Mouse (Mus musculus): ENCODE data around the gene Tmem171.

Tmem171 gene

GRCm38 (mm10) chr13:98638507-98639166 lies 56.0 kb downstream of the Tmem171 start:
- no peak for DNase-seq

- no peak for DNase-seq
Observed at GRCm38 (mm10) chr13:98637145-98637544, 57.5 kb downstream of the Tmem171 start, which contains the start of gene Tmem174. Gene Tmem174, minus strand, starts transcription at chr13:98637410.

GRCm38 (mm10) chr13:98636571-98636970 lies 58.1 kb downstream of the Tmem171 start:
- no peak for DNase-seq
